In genomic region chr13:36298782-36299031, GRCm38 (mm10) we compare ENCODE assay signal across 24 mouse cellular contexts.
DNase-seq lines count a peak whose midpoint lies in the region; ATAC-seq lines count a peak whose summit lies in the region.
"Had no signal": no experiment of that assay in that cellular context is flagged by ENCODE, and none has a peak within 500 bp of the region (broad histone marks: within the 10 kb centered on the region; RNA-seq: fewer than 3 reads in every experiment).

No protein-coding gene starts in this region.

- H3K4me1 ChIP-seq in heart, embryonic 10.5 days: peaks cover 44% of the 10 kb centered on the region
- H3K4me1 ChIP-seq in heart, embryonic 16.5 days (ENCODE audit: control insufficient read depth, insufficient read depth, low read length): peaks cover 41% of the 10 kb centered on the region
- H3K4me1 ChIP-seq in forebrain, embryonic 16.5 days (replicated peaks; ENCODE audit: control insufficient read depth, insufficient read depth, low read length): peaks cover 37% of the 10 kb centered on the region
- peaks cover 21% of the 10 kb centered on the region; the same call in 1 of the 2 replicates for H3K4me1 ChIP-seq in hindbrain, embryonic 10.5 days (replicated peaks)

- H3K4me3 ChIP-seq in heart, embryonic 10.5 days: no peak overlapping the region
- no peak overlapping the region for H3K4me3 ChIP-seq in heart, embryonic 16.5 days (ENCODE audit: low read length)
- no peak overlapping the region for H3K4me3 ChIP-seq in forebrain, embryonic 16.5 days (replicated peaks; ENCODE audit: low read length)
- H3K4me3 ChIP-seq in hindbrain, embryonic 10.5 days: no peak overlapping the region
- H3K4me3 ChIP-seq: embryonic facial prominence, embryonic 12.5 days; hindbrain, embryonic 12.5 days; limb, embryonic 10.5 days; limb, embryonic 15.5 days; stomach, embryonic 15.5 days had no signal

- ATAC-seq in heart, embryonic 16.5 days (replicated peaks; ENCODE audit: extremely low read depth, insufficient read depth, low FRiP score): no peak
- ATAC-seq in forebrain, embryonic 16.5 days: no peak

- no peaks in the 10 kb centered on the region for H3K9me3 ChIP-seq in heart, embryonic 10.5 days
- H3K9me3 ChIP-seq in heart, embryonic 16.5 days (replicated peaks; ENCODE audit: control insufficient read depth, low read length): no peaks in the 10 kb centered on the region
- H3K9me3 ChIP-seq in forebrain, embryonic 16.5 days (ENCODE audit: control insufficient read depth, low read length): no peaks in the 10 kb centered on the region
- H3K9me3 ChIP-seq in hindbrain, embryonic 10.5 days: no peaks in the 10 kb centered on the region
- H3K9me3 ChIP-seq: embryonic facial prominence, embryonic 12.5 days; hindbrain, embryonic 12.5 days; limb, embryonic 10.5 days; limb, embryonic 15.5 days; stomach, embryonic 15.5 days had no signal

- no peak overlapping the region for H3K4me2 ChIP-seq in heart, embryonic 16.5 days (ENCODE audit: low read depth, low read length)
- H3K4me2 ChIP-seq in forebrain, embryonic 16.5 days (ENCODE audit: low read length): no peak overlapping the region
- H3K4me2 ChIP-seq: embryonic facial prominence, embryonic 12.5 days; hindbrain, embryonic 12.5 days; limb, embryonic 15.5 days; stomach, embryonic 15.5 days had no signal

- H3K9ac ChIP-seq in heart, embryonic 16.5 days (ENCODE audit: low read length): no peak overlapping the region
- no peak overlapping the region for H3K9ac ChIP-seq in forebrain, embryonic 16.5 days (replicated peaks; ENCODE audit: low read depth, low read length)
- H3K9ac ChIP-seq: embryonic facial prominence, embryonic 12.5 days; hindbrain, embryonic 12.5 days; limb, embryonic 15.5 days; liver, embryonic 14.5 days; stomach, embryonic 15.5 days had no signal

- no peaks in the 10 kb centered on the region for H3K27me3 ChIP-seq in heart, embryonic 10.5 days (ENCODE audit: insufficient read depth, poor library complexity, severe bottlenecking)
- no peaks in the 10 kb centered on the region for H3K27me3 ChIP-seq in heart, embryonic 16.5 days (ENCODE audit: control insufficient read depth, insufficient read depth, low read length)
- H3K27me3 ChIP-seq in forebrain, embryonic 16.5 days (replicated peaks; ENCODE audit: control insufficient read depth, insufficient read depth, low read length): no peaks in the 10 kb centered on the region
- H3K27me3 ChIP-seq in hindbrain, embryonic 10.5 days (ENCODE audit: insufficient read depth, poor library complexity, severe bottlenecking): no peaks in the 10 kb centered on the region
- H3K27me3 ChIP-seq: embryonic facial prominence, embryonic 12.5 days; hindbrain, embryonic 12.5 days; limb, embryonic 15.5 days; stomach, embryonic 15.5 days had no signal

- peak overlapping the region; percentile 53; the same call in 1 of the 2 replicates for H3K27ac ChIP-seq in heart, embryonic 10.5 days
- H3K27ac ChIP-seq in heart, embryonic 16.5 days (ENCODE audit: low read length): peak overlapping the region; percentile 56
- H3K27ac ChIP-seq in forebrain, embryonic 16.5 days (ENCODE audit: low read length): peak overlapping the region; percentile 29; the same call in 1 of the 2 replicates
- no peak overlapping the region for H3K27ac ChIP-seq in hindbrain, embryonic 10.5 days
- H3K27ac ChIP-seq: embryonic facial prominence, embryonic 12.5 days; hindbrain, embryonic 12.5 days; hindbrain, postnatal 0 days; kidney, postnatal 0 days; limb, embryonic 10.5 days; limb, embryonic 15.5 days; liver, embryonic 14.5 days; stomach, embryonic 15.5 days had no signal

- H3K36me3 ChIP-seq in heart, embryonic 10.5 days: no peaks in the 10 kb centered on the region
- no peaks in the 10 kb centered on the region for H3K36me3 ChIP-seq in heart, embryonic 16.5 days (ENCODE audit: control insufficient read depth, insufficient read depth)
- no peaks in the 10 kb centered on the region for H3K36me3 ChIP-seq in forebrain, embryonic 16.5 days (ENCODE audit: control insufficient read depth, insufficient read depth)
- H3K36me3 ChIP-seq in hindbrain, embryonic 10.5 days: no peaks in the 10 kb centered on the region
- H3K36me3 ChIP-seq: embryonic facial prominence, embryonic 12.5 days; hindbrain, embryonic 12.5 days; limb, embryonic 10.5 days; limb, embryonic 15.5 days; stomach, embryonic 15.5 days had no signal

- DNase-seq in heart, embryonic 10.5 days (ENCODE audit: low spot score): no peak
- no peak for DNase-seq in heart, postnatal 4 days
- DNase-seq in heart, adult 18-20 months: no peak
- peak; percentile 20 for DNase-seq in lung, postnatal 36 days
- DNase-seq in lung, postnatal 4 days: no peak
- no peak for DNase-seq in hindbrain, embryonic 10.5 days (ENCODE audit: low spot score)
- DNase-seq: adrenal gland, postnatal 25 days; B cell, adult 2 months; cerebellum, adult 11-12 months; cerebellum, adult 9-11 months; gastrocnemius, postnatal 14 days; lung, adult 2 months; right cerebral cortex, postnatal 25 days; thymus, postnatal 14 days had no signal
